Mouse (Mus musculus) olfactory bulb, adult 2 months (tissue): ENCODE data around the gene Slc38a11.

Experiments
- CTCF ChIP-seq: fragments of 200-500 bp; IDR thresholded peaks from 2 replicates; pipeline ENCODE4 v1.5.1; 2012; ENCODE audit warnings: low read depth, mild to moderate bottlenecking, low read length, moderate library complexity; ENCODE audit not compliant: insufficient read depth
- POLR2A ChIP-seq: fragments of 200-500 bp; IDR thresholded peaks from 2 replicates; pipeline ENCODE4 v1.6.1; 2012; ENCODE audit warnings: mild to moderate bottlenecking, low read depth, low read length, moderate library complexity; ENCODE audit not compliant: insufficient read depth

- TF ChIP-seq POLR2A, result no peak
- TF ChIP-seq CTCF, result no peak
Measured at GRCm38 (mm10) chr2:65407110-65407509, 43.3 kb upstream of the Slc38a11 start.
